Mouse (Mus musculus) liver, postnatal 0 days (tissue): ENCODE measurements around the gene Zxdc. TPM values are rescaled to one million over a fixed set of nuclear protein-coding genes. Genes with fewer than 3 reads are reported as not detected.

ENCODE experiments used
- ATAC-seq: fragments of 200-750 bp; cut with Nextera tagmentation; 2 replicates; pipeline ENCODE4 v1.8.0; 2017; ENCODE audit warnings: mild to moderate bottlenecking, moderate library complexity
- DNase-seq: peaks from one replicate; pipeline ENCODE4 v3.0.0-alpha.2; 2016
- H3K27ac ChIP-seq: fragments of 300-500 bp; sonication (generic); 2 replicates; pipeline ENCODE4 v1.5.1; 2014; ENCODE audit warnings: antibody characterized with exemption, moderate library complexity, mild to moderate bottlenecking, low read depth
- H3K27me3 ChIP-seq: fragments of 300-500 bp; sonication (generic); 2 replicates; pipeline ENCODE4 v1.6.1; 2014; ENCODE audit warnings: low read length, control low read depth, mixed read lengths; ENCODE audit not compliant: insufficient read depth
- H3K36me3 ChIP-seq: fragments of 300-500 bp; sonication (generic); replicated peaks from 2 replicates; pipeline ENCODE4 v1.6.1; 2014; ENCODE audit warnings: mild to moderate bottlenecking, control low read depth, low read length, moderate library complexity, mixed read lengths; ENCODE audit not compliant: insufficient read depth
- H3K4me1 ChIP-seq: fragments of 300-500 bp; sonication (generic); 2 replicates; pipeline ENCODE4 v1.6.1; 2014; ENCODE audit warnings: antibody characterized with exemption, mild to moderate bottlenecking, control low read depth; ENCODE audit not compliant: insufficient read depth
- H3K4me2 ChIP-seq: fragments of 300-500 bp; sonication (generic); 2 replicates; pipeline ENCODE4 v1.6.1; 2014; ENCODE audit warnings: low read depth, mild to moderate bottlenecking, low read length, moderate library complexity, mixed read lengths
- H3K4me3 ChIP-seq: fragments of 300-500 bp; sonication (generic); 2 replicates; pipeline ENCODE4 v1.5.1; 2014; ENCODE audit warnings: low read depth, low read length
- H3K9ac ChIP-seq: fragments of 300-500 bp; sonication (generic); replicated peaks from 2 replicates; pipeline ENCODE4 v1.6.1; 2014; ENCODE audit warnings: mild to moderate bottlenecking, moderate library complexity
- H3K9me3 ChIP-seq: fragments of 300-500 bp; sonication (generic); 2 replicates; pipeline ENCODE4 v1.6.1; 2016; ENCODE audit warnings: mild to moderate bottlenecking, control low read depth, low read length, mixed read lengths
- CTCF ChIP-seq: sonication (generic); IDR thresholded peaks from 2 replicates; pipeline ENCODE4 v1.5.1; 2016; ENCODE audit warnings: antibody characterized with exemption, low read depth
- EP300 ChIP-seq: IDR thresholded peaks from 2 replicates; pipeline ENCODE4 v1.6.1; 2016; ENCODE audit warnings: antibody characterized with exemption, low read depth, mild to moderate bottlenecking
- WGBS: fragments of 180-500 bp; shearing (Covaris S2); extraction: QIAGEN DNeasy Blood & Tissue Kit; methylation state at CpG from one replicate; pipeline ENCODE4 v1.1.7; 2014; ENCODE audit not compliant: insufficient replicate concordance; 5-methylcytosine and 5-hydroxymethylcytosine counted together
- polyA plus RNA-seq: library from polyadenylated mRNA; unstranded; fragments of >200 nt; fragmentation: Nextera tagmentation; extraction: Ambion mirVana; gene quantifications from 2 replicates; pipeline ENCODE4 v1.2.1, GENCODE M21; 2015

Gene Zxdc
- polyA plus RNA-seq, 1 experiment from 2014 or later = 2.1 TPM

DNA sequence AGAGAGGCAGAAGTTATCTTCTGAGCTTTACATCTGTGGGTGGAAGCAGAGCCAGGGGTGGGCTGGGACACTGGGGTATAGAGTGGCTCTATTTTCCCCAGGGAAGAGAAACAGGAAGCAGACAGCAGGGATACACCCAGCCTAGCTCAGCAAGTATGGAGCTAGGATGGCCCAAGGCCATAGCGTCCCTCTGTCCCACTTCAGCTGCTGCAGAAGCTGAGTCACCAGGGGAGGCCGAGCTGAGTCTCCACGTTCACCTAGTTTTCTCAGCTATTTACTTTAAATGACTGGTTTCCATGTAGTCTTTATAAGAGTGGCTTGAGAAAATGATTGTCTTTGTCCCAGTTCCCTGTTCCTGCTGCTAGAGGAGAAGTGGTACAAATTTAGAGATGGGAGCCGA lies 20.8 kb upstream of the Zxdc start:
- no peak overlapping the region for H3K27ac ChIP-seq
- peaks cover 3% of the 10 kb centered on the region; the same call in 1 of the 2 replicates for H3K36me3 ChIP-seq
- TF ChIP-seq EP300 (no peak), CTCF (no peak)
- H3K9me3 ChIP-seq = no peaks in the 10 kb centered on the region
- H3K4me3 ChIP-seq = no peak overlapping the region
- no peak overlapping the region for H3K4me2 ChIP-seq
- ATAC-seq (no peak), DNase-seq (no peak)
- no peaks in the 10 kb centered on the region for H3K27me3 ChIP-seq
- no peaks in the 10 kb centered on the region for H3K4me1 ChIP-seq
- no peak overlapping the region for H3K9ac ChIP-seq
- 59% methylated on average over 4 of the region's 4 CpGs for WGBS

DNA sequence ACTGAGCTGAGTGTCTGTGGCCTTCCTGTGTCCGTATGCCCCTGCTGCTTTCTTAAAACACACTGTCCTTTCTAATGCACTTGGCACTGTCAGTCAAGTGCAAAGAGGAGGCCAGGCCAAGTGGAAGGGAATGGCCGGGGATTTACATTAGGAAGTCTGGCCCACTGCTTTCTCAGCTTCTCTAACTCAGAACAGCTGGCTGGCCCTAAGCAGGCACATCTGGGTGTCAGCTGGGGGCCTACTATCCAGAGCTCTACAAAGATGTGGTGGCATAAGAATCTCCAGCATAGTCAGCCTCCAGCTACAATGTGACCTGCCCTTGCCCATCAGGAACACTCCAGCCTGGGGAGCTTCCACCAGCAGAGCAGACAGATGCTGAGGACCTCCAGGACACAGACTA lies 19.3 kb upstream of the Zxdc start:
- Histone ChIP-seq H3K9me3 (no peaks in the 10 kb centered on the region), H3K27ac (no peak overlapping the region), H3K27me3 (no peaks in the 10 kb centered on the region), H3K4me3 (no peak overlapping the region), H3K9ac (no peak overlapping the region), H3K4me2 (no peak overlapping the region), H3K4me1 (no peaks in the 10 kb centered on the region), H3K36me3 (peaks cover 3% of the 10 kb centered on the region; the same call in 1 of the 2 replicates)
- ATAC-seq (no peak), DNase-seq (no peak)
- TF ChIP-seq EP300 (no peak), CTCF (no peak)
- WGBS = 77% methylated on average over 2 of the region's 2 CpGs

DNA sequence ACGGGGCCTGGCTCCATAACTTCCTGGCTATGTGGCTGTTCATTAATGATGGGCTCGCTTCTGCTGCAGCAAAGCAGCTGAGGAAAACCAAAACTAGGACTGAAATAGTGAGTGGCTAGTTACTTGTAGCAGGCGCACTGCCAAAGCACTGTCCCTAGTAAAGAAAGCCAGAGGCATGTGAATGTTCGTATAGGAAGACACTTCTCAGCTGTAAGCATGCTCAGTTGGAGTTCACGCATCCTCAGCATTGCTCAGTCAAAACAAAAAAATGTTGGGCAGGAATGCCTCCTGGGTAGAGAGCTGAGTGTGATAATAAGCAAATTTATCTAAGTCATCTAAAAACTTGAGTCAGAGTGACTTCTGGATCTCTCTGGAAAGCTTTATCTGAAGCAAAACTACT lies 11.2 kb upstream of the Zxdc start:
- DNase-seq = no peak
- Histone ChIP-seq H3K9me3 (no peaks in the 10 kb centered on the region), H3K9ac (no peak overlapping the region), H3K4me3 (no peak overlapping the region), H3K4me1 (no peaks in the 10 kb centered on the region), H3K4me2 (no peak overlapping the region), H3K27me3 (no peaks in the 10 kb centered on the region), H3K36me3 (peaks cover 14% of the 10 kb centered on the region; the same call in 1 of the 2 replicates), H3K27ac (no peak overlapping the region)
- TF ChIP-seq CTCF (no peak), EP300 (no peak)
- WGBS = 57% methylated on average over 5 of the region's 5 CpGs
- ATAC-seq = no peak

DNA sequence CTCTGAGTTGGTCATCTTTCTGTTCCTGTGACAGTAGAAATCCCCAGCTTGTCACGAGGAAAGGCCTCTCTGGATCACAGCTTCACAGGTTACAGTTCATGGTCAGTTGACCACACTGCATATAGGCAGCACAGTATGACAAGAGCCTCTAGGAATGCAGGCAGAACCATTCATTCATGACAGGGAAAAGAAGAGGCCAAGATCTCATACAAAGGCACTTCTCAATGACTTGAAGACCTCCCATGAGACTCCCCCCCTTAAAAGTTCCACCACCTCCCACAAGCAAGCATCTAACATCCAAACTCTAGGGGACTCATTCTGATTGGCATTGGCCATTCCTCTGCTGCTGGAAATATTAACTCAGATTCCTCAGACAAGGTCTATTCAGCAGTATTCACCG lies 9.8 kb upstream of the Zxdc start:
- TF ChIP-seq EP300 (no peak), CTCF (no peak)
- Histone ChIP-seq H3K4me2 (no peak overlapping the region), H3K36me3 (peaks cover 17% of the 10 kb centered on the region; the same call in 1 of the 2 replicates), H3K4me3 (no peak overlapping the region), H3K9ac (no peak overlapping the region), H3K27me3 (no peaks in the 10 kb centered on the region), H3K4me1 (no peaks in the 10 kb centered on the region), H3K9me3 (no peaks in the 10 kb centered on the region), H3K27ac (no peak overlapping the region)
- WGBS = 57% methylated on average over 2 of the region's 2 CpGs
- DNase-seq (no peak), ATAC-seq (no peak)

DNA sequence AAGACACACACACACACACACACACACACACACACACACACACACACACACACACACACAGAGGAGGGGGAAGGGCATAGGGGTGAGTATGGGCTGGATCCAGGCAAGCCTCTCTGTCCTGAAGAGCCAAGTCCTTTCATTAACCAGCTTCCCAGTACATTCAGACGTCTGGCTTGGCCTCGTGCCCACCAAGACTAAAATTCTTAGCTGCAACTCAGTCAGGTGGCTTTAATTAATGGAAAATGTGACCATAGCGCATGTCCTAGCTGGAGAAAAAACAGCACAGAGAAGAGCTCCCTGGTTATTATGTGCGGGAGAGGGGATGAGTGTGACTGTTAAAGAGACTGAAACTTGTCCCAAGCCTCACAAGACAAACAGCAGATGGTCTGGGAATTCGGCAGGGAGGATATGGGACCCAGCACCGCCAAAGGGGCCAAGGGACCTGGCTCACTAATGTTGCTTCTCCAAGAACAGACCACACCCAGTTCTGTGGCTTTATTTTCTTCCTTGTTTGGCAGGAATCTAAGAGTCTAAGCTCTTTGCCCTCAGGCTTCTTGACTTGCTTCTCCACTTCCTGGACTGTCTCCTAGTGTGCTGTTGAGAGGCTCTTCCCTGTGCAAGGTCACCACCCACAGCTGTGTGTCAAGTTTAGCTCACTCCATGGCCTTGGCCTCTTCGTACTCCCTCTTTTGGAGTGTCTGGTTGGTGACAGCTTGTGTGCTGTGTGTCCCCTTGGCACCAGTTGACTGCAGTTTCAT lies 9.1 kb upstream of the Zxdc start:
- H3K4me3 ChIP-seq = no peak overlapping the region
- no peaks in the 10 kb centered on the region for H3K9me3 ChIP-seq
- TF ChIP-seq EP300 = no peak
- TF ChIP-seq CTCF = no peak
- no peaks in the 10 kb centered on the region for H3K4me1 ChIP-seq
- H3K27me3 ChIP-seq = no peaks in the 10 kb centered on the region
- DNase-seq (no peak), ATAC-seq (no peak)
- no peak overlapping the region; the same call in 1 of the 2 replicates for H3K27ac ChIP-seq
- 50% methylated on average over 7 of the region's 7 CpGs for WGBS
- peaks cover 17% of the 10 kb centered on the region; the same call in 1 of the 2 replicates for H3K36me3 ChIP-seq
- H3K4me2 ChIP-seq = no peak overlapping the region
- no peak overlapping the region for H3K9ac ChIP-seq

DNA sequence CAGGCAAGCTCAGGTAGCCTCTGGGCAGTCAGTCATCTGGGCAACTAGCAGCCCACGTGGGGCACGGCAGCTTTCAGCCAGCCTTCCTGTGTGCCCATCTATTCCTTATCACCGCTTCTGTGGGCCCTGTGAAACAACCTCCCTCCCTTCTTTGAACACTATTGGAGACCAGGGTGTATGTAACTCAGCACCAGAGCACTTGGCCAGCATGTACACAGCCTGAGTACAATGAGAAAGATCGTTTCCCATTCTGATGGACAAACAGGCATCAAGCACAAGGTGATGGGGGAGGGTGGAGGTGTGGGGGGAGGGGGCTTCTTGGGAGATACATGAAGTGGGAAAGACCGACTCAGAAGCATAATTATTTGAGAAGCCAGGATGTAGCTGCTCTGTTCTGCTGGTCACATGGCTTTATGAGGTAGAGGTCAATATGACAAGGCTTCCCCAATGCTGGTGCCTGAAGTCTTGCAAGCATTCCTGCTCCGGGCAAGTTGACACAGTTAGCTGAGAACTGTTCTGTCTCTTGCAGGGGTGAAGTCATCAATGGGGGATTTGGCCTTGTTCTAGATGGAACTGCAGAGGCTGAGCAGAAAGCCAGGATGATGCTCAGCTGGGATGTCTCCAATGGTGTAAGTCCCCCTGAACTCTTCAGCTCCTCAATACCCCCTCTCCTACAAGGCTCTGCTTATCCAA lies 8.2 kb upstream of the Zxdc start:
- peaks cover 17% of the 10 kb centered on the region; the same call in 1 of the 2 replicates for H3K36me3 ChIP-seq
- DNase-seq = no peak
- no peaks in the 10 kb centered on the region for H3K9me3 ChIP-seq
- no peak overlapping the region for H3K4me2 ChIP-seq
- no peak overlapping the region for H3K27ac ChIP-seq
- no peak overlapping the region for H3K4me3 ChIP-seq
- no peak overlapping the region for H3K9ac ChIP-seq
- no peak for ATAC-seq
- 62% methylated on average over 6 of the region's 6 CpGs for WGBS
- H3K27me3 ChIP-seq = no peaks in the 10 kb centered on the region
- TF ChIP-seq CTCF (no peak), EP300 (no peak)
- no peaks in the 10 kb centered on the region for H3K4me1 ChIP-seq
